Mouse (Mus musculus): ENCODE measurements around the gene Gm20388. TPM values are rescaled to one million over a fixed set of nuclear protein-coding genes. Genes with fewer than 3 reads are reported as not detected.
"Not testable (repeated sequence)": the region's sequence is repeated elsewhere in the genome, so short reads cannot be mapped to it uniquely, and the experiment has no call there.

The Gm20388 gene
- polyA plus RNA-seq, 1 experiment from 2014 or later: not detected

DNA sequence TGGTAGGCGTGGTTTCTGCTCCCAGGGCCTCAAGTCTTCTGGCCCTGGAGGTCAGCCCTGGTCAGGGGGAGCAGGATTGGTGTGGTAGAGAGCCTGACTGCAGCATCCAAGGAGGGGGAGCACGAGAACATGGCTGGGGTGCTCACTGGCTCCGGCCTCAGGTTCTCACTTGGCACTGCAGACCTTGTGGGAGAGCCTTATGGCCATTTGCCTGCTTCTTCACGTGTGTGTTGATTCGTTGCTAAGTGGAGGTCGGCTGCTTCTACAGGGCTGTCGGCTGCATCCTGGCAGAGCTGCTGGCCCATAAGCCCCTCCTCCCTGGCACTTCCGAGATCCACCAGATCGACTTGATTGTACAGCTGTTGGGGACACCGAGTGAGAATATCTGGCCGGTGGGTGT lies 3319.7 kb downstream of the Gm20388 start:
- not testable (repeated sequence) for H3K27ac ChIP-seq (replicated peaks in 1 of 2; ENCODE audit: control insufficient read depth in 1 of 2, insufficient read depth in 1 of 2, low read depth in 2 of 2, low read length in 2 of 2); H3K9ac ChIP-seq (ENCODE audit: low read length); ATAC-seq (ENCODE audit: insufficient number of reproducible peaks, insufficient read depth, low FRiP score, low read depth); H3K9me3 ChIP-seq (ENCODE audit: control insufficient read depth, low read length); H3K4me2 ChIP-seq (ENCODE audit: low read length); H3K4me3 ChIP-seq (ENCODE audit: control insufficient read depth in 1 of 2, insufficient read depth in 1 of 2, low read depth in 1 of 2, low read length in 2 of 2)
- Histone ChIP-seq H3K4me1 (ENCODE audit: control insufficient read depth in 2 of 2, insufficient read depth in 2 of 2, low read length in 2 of 2) (peaks cover 1 to 11% of the 10 kb centered on the region in 2 experiments; a peak in 3 of 4 replicates), H3K36me3 (ENCODE audit: control insufficient read depth, insufficient read depth, low read length) (peaks cover 33% of the 10 kb centered on the region), H3K27me3 (ENCODE audit: control insufficient read depth, insufficient read depth, low read length) (peaks cover 12% of the 10 kb centered on the region; the same call in 1 of the 2 replicates)
- 74% methylated on average over 8 of the region's 11 CpGs for WGBS

DNA sequence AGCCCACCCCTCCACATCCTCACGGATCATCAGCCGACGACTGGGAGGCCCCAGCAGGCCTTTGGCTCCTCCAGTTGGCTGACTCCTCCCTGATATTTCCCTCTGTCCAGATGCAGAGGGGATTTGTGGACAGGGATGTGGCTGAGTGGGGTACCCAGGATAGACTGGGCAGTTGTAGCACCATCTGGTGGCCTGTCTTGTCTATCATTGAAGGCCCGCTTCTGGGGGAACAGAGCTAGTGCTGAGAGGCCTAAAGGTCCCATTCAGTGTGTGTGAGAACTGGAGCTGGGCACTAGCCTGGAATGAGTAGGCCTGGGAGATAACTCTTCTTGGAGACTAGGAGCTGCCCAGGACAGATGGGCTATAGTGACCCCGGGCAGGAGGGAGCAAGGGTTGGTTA lies 3321.1 kb downstream of the Gm20388 start:
- Histone ChIP-seq H3K4me3 (ENCODE audit: control insufficient read depth in 1 of 2, insufficient read depth in 1 of 2, low read depth in 1 of 2, low read length in 2 of 2) (no peak overlapping the region), H3K36me3 (ENCODE audit: control insufficient read depth, insufficient read depth, low read length) (peaks cover 26% of the 10 kb centered on the region), H3K4me2 (ENCODE audit: low read length) (no peak overlapping the region), H3K9me3 (ENCODE audit: control insufficient read depth, low read length) (no peaks in the 10 kb centered on the region), H3K27ac (replicated peaks in 1 of 2; ENCODE audit: control insufficient read depth in 1 of 2, insufficient read depth in 1 of 2, low read depth in 2 of 2, low read length in 2 of 2) (no peak overlapping the region), H3K9ac (ENCODE audit: low read length) (no peak overlapping the region), H3K27me3 (ENCODE audit: control insufficient read depth, insufficient read depth, low read length) (peaks cover 12% of the 10 kb centered on the region; the same call in 1 of the 2 replicates), H3K4me1 (ENCODE audit: control insufficient read depth in 2 of 2, insufficient read depth in 2 of 2, low read length in 2 of 2) (peaks cover 3 to 10% of the 10 kb centered on the region in 2 experiments; a peak in 1 of 4 replicates)
- no peak for ATAC-seq (ENCODE audit: insufficient number of reproducible peaks, insufficient read depth, low FRiP score, low read depth)
- WGBS: 52% methylated on average over 5 of the region's 5 CpGs

DNA sequence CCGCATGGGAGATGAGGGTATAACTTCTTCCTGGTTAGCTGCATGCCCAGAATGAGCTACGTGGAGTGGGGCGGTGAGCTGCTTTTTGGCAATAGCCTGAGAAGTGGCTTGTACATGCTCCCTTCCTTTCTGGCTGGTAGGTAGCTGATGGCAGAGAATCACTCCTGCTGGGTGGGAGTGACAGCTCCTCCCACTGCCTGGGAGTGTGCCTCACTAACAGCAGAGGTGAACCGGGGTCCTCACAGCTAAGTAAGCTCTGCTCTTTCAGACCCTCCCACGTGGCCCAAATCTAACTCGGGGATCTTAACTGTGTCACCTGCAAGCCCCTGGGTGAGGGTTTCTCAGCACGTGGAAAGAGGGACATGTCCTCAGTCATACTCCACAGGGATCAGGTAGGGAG lies 3321.9 kb downstream of the Gm20388 start:
- Histone ChIP-seq H3K4me2 (ENCODE audit: low read length) (no peak overlapping the region), H3K4me3 (ENCODE audit: control insufficient read depth in 1 of 2, insufficient read depth in 1 of 2, low read depth in 1 of 2, low read length in 2 of 2) (no peak overlapping the region), H3K27ac (replicated peaks in 1 of 2; ENCODE audit: control insufficient read depth in 1 of 2, insufficient read depth in 1 of 2, low read depth in 2 of 2, low read length in 2 of 2) (no peak overlapping the region), H3K9me3 (ENCODE audit: control insufficient read depth, low read length) (no peaks in the 10 kb centered on the region), H3K9ac (ENCODE audit: low read length) (no peak overlapping the region), H3K36me3 (ENCODE audit: control insufficient read depth, insufficient read depth, low read length) (peaks cover 18% of the 10 kb centered on the region; the same call in 1 of the 2 replicates), H3K4me1 (ENCODE audit: control insufficient read depth in 2 of 2, insufficient read depth in 2 of 2, low read length in 2 of 2) (peaks cover 3 to 10% of the 10 kb centered on the region in 2 experiments; a peak in 1 of 4 replicates), H3K27me3 (ENCODE audit: control insufficient read depth, insufficient read depth, low read length) (peaks cover 12% of the 10 kb centered on the region; the same call in 1 of the 2 replicates)
- ATAC-seq (ENCODE audit: insufficient number of reproducible peaks, insufficient read depth, low FRiP score, low read depth): no peak
- WGBS: 31% methylated on average over 7 of the region's 7 CpGs

DNA sequence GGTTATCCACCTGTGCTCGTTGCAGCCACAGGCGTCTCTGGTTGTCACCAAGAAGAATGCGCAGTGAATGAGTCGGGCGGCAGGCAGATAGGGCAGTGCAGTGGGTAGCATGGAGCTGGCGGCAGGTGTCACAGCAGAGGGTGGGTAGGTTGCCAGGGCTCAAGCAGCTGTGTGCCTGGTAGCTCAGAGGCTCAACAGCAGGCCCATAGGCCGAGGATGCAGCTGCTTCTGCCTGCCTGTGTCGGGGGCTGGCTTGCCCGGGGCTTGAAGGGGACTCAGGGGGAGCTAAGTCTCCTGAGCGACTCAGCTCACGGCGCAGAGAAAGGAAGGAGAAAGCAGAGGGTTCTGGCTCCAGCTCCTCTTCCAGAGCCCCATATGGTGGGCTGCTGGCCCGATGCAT lies 3322.7 kb downstream of the Gm20388 start:
- no peak for ATAC-seq (ENCODE audit: insufficient number of reproducible peaks, insufficient read depth, low FRiP score, low read depth)
- peaks cover 10% of the 10 kb centered on the region; the same call in 1 of the 2 replicates for H3K36me3 ChIP-seq (ENCODE audit: control insufficient read depth, insufficient read depth, low read length)
- no peaks in the 10 kb centered on the region for H3K9me3 ChIP-seq (ENCODE audit: control insufficient read depth, low read length)
- no peak overlapping the region for H3K4me3 ChIP-seq (ENCODE audit: control insufficient read depth in 1 of 2, insufficient read depth in 1 of 2, low read depth in 1 of 2, low read length in 2 of 2)
- no peak overlapping the region for H3K4me2 ChIP-seq (ENCODE audit: low read length)
- peaks cover 3 to 10% of the 10 kb centered on the region in 2 experiments; a peak in 1 of 4 replicates for H3K4me1 ChIP-seq (ENCODE audit: control insufficient read depth in 2 of 2, insufficient read depth in 2 of 2, low read length in 2 of 2)
- no peak overlapping the region for H3K27ac ChIP-seq (replicated peaks in 1 of 2; ENCODE audit: control insufficient read depth in 1 of 2, insufficient read depth in 1 of 2, low read depth in 2 of 2, low read length in 2 of 2)
- no peak overlapping the region for H3K9ac ChIP-seq (ENCODE audit: low read length)
- WGBS: 53% methylated on average over 13 of the region's 13 CpGs
- peaks cover 12% of the 10 kb centered on the region; the same call in 1 of the 2 replicates for H3K27me3 ChIP-seq (ENCODE audit: control insufficient read depth, insufficient read depth, low read length)

DNA sequence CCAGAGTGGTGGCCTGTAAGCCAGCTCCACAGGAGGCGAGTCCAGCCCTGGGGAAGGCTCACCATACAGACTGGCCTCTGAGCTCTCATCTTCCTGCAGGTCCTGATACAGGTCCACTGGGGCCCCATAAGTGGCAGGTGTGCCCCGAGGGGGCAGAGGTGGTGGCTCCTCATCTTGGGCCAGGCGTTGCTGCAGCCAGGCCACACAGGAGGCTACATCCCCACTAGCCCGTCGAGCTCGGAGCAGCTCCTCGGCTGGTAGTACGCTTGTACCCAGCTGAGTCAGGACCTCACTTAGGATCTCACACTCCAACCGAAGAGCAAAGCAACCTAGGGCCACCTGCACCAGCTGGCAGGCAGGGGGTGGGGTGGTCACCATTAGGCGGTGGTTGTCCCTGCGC lies 3323.1 kb downstream of the Gm20388 start:
- Histone ChIP-seq H3K9ac (ENCODE audit: low read length) (no peak overlapping the region), H3K9me3 (ENCODE audit: control insufficient read depth, low read length) (no peaks in the 10 kb centered on the region), H3K27ac (replicated peaks in 1 of 2; ENCODE audit: control insufficient read depth in 1 of 2, insufficient read depth in 1 of 2, low read depth in 2 of 2, low read length in 2 of 2) (no peak overlapping the region), H3K36me3 (ENCODE audit: control insufficient read depth, insufficient read depth, low read length) (peaks cover 6% of the 10 kb centered on the region; the same call in 1 of the 2 replicates), H3K27me3 (ENCODE audit: control insufficient read depth, insufficient read depth, low read length) (peaks cover 12% of the 10 kb centered on the region; the same call in 1 of the 2 replicates), H3K4me1 (ENCODE audit: control insufficient read depth in 2 of 2, insufficient read depth in 2 of 2, low read length in 2 of 2) (peaks cover 3 to 10% of the 10 kb centered on the region in 2 experiments; a peak in 1 of 4 replicates), H3K4me3 (ENCODE audit: control insufficient read depth in 1 of 2, insufficient read depth in 1 of 2, low read depth in 1 of 2, low read length in 2 of 2) (no peak overlapping the region), H3K4me2 (ENCODE audit: low read length) (no peak overlapping the region)
- WGBS: 77% methylated on average over 11 of the region's 11 CpGs
- ATAC-seq (ENCODE audit: insufficient number of reproducible peaks, insufficient read depth, low FRiP score, low read depth): no peak

DNA sequence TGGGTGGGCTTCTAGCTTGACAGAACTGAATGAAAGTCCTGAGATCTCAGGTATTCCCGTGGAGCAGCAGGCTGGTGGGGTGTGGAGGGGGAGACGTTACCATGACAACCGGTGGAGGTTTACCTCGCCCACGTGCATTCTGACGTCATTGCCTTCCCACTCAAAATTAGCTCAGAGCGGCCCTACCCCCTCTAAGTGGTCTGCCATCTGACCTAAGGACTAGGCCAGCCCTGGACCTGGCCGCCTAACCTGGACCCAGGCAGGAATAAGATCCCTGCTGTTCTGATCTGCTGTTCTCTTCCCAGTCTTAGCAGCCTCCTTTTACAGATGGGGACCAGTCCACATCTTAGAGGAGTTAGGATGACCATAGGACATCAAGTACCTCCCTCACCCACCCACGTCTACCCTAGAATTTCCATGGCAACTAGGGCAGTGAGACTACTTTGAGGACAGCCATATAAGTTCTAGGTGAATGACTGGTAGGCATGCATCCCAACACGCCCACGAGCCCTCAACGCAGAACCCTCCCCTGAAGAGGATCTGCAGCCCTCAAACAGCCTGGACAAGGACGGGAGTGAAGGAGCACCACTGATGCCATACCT lies 3324.4 kb downstream of the Gm20388 start:
- H3K4me1 ChIP-seq (ENCODE audit: control insufficient read depth in 2 of 2, insufficient read depth in 2 of 2, low read length in 2 of 2): peaks cover 3 to 10% of the 10 kb centered on the region in 2 experiments; a peak in 1 of 4 replicates
- no peak overlapping the region for H3K27ac ChIP-seq (replicated peaks in 1 of 2; ENCODE audit: control insufficient read depth in 1 of 2, insufficient read depth in 1 of 2, low read depth in 2 of 2, low read length in 2 of 2)
- no peak for ATAC-seq (ENCODE audit: insufficient number of reproducible peaks, insufficient read depth, low FRiP score, low read depth)
- H3K27me3 ChIP-seq (ENCODE audit: control insufficient read depth, insufficient read depth, low read length): peaks cover 12% of the 10 kb centered on the region; the same call in 1 of the 2 replicates
- no peaks in the 10 kb centered on the region for H3K9me3 ChIP-seq (ENCODE audit: control insufficient read depth, low read length)
- H3K36me3 ChIP-seq (ENCODE audit: control insufficient read depth, insufficient read depth, low read length): peaks cover 2% of the 10 kb centered on the region; the same call in 1 of the 2 replicates
- 36% methylated on average over 13 of the region's 13 CpGs for WGBS
- H3K4me3 ChIP-seq (ENCODE audit: control insufficient read depth in 1 of 2, insufficient read depth in 1 of 2, low read depth in 1 of 2, low read length in 2 of 2): peak overlapping the region; percentile 57 to 59
- peak overlapping the region; percentile 95 for H3K4me2 ChIP-seq (ENCODE audit: low read length)
- H3K9ac ChIP-seq (ENCODE audit: low read length): peak overlapping the region; percentile 77

DNA sequence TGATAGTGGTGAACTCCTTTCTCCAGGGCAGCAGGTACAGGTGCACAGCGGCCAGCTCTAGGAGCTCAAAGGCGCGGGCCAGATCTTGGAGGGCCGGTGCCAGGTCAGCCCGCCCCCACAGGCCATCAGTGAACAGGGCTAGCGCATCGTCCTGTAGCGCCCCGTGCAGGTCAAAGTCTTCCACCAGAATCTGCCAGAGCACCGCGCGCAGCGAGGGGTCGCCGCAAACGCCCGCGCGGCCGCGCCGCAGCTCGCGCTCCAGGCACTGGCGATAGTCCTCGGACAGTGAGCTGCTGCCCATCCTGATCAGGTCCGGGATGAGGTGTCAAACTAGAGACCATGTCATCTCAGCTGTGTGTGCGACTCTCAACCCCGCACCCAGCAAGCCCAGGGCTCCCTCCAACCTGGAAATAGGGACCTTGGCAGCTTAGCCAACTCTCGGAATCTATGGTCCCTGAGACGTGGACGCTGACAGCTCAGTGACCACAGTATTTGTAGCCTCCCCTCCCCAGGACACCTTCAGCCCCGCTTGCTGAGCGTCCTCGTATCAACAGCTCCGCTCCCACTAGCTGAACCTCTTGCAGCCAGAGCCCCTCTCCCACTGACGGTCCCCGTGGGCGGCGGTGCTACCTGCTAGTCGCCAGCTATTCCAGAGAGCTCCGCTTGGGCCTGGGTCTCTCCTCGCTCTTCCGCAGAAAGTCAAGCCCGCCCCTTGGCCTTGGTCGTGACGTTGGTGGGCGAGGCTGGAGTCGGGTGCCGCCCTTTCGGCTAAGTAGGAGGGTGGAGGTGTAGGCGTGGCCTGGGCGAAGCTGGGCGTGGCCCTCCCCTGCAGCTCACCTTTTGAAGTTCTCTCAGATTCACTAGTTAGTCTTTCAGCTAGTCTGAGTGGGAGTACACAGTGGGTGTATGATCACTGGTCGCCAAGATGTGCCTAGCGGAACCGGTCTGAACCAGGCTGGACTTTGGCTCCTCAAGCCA lies 3325.2 kb downstream of the Gm20388 start, which contains the start of gene Spata2l:
TSS of gene Spata2l (minus strand) at position 714 of the 978 bp plus-strand sequence.
- H3K9ac ChIP-seq (ENCODE audit: low read length): peak within 1 kb of the TSS; percentile 77
- peak within 1 kb of the TSS; percentile 57 to 59 for H3K4me3 ChIP-seq (ENCODE audit: control insufficient read depth in 1 of 2, insufficient read depth in 1 of 2, low read depth in 1 of 2, low read length in 2 of 2)
- WGBS: 2% methylated on average over 57 of the region's 57 CpGs
- peaks cover 12% of the 10 kb centered on the region; the same call in 1 of the 2 replicates for H3K27me3 ChIP-seq (ENCODE audit: control insufficient read depth, insufficient read depth, low read length)
- no peak within 1 kb of the TSS for H3K27ac ChIP-seq (replicated peaks in 1 of 2; ENCODE audit: control insufficient read depth in 1 of 2, insufficient read depth in 1 of 2, low read depth in 2 of 2, low read length in 2 of 2)
- H3K9me3 ChIP-seq (ENCODE audit: control insufficient read depth, low read length): no peaks in the 10 kb centered on the region
- ATAC-seq (ENCODE audit: insufficient number of reproducible peaks, insufficient read depth, low FRiP score, low read depth): peak; percentile 77
- H3K36me3 ChIP-seq (ENCODE audit: control insufficient read depth, insufficient read depth, low read length): no peaks in the 10 kb centered on the region
- peaks cover 3 to 10% of the 10 kb centered on the region in 2 experiments; a peak in 1 of 4 replicates for H3K4me1 ChIP-seq (ENCODE audit: control insufficient read depth in 2 of 2, insufficient read depth in 2 of 2, low read length in 2 of 2)
- peak within 1 kb of the TSS; percentile 95 for H3K4me2 ChIP-seq (ENCODE audit: low read length)

Measured in heart, embryonic 14.5 days (tissue).